Mouse (Mus musculus): ENCODE results near the gene Chic2.

GRCm38 (mm10) chr5:74957293-74958076, 87.1 kb downstream of the Chic2 start:
- no peak for TF ChIP-seq CTCF (IDR thresholded peaks at IDR 0.05; ENCODE audit: control insufficient read depth, insufficient read depth, insufficient read length)
- TF ChIP-seq MYOG (IDR thresholded peaks at IDR 0.05; ENCODE audit: control insufficient read depth, extremely low read depth, insufficient read length) = no peak
- TF ChIP-seq MAX (IDR thresholded peaks at IDR 0.05) = no peak
- no peak for TF ChIP-seq USF1 (IDR thresholded peaks at IDR 0.05; ENCODE audit: low read depth)

All from C2C12 (cell line).